Mouse (Mus musculus) neural tube, embryonic 12.5 days (tissue): ENCODE measurements around the gene Usp37. TPM values are rescaled to one million over a fixed set of nuclear protein-coding genes. Genes with fewer than 3 reads are reported as not detected.

Experiments
- ATAC-seq: fragments of 200-750 bp; cut with Nextera tagmentation; 2 replicates; pipeline ENCODE4 v1.8.0; 2017; ENCODE audit warnings: low read depth, mild to moderate bottlenecking, moderate TSS enrichment, moderate library complexity; ENCODE audit not compliant: low FRiP score
- H3K27ac ChIP-seq: fragments of 300-500 bp; sonication (generic); 2 replicates; pipeline ENCODE4 v1.5.1; 2016
- H3K27me3 ChIP-seq: fragments of 300-500 bp; sonication (generic); replicated peaks from 2 replicates; pipeline ENCODE4 v1.6.1; 2016; ENCODE audit warnings: mild to moderate bottlenecking
- H3K36me3 ChIP-seq: fragments of 300-500 bp; sonication (generic); 2 replicates; pipeline ENCODE4 v1.6.1; 2016; ENCODE audit warnings: mild to moderate bottlenecking
- H3K4me1 ChIP-seq: fragments of 300-500 bp; sonication (generic); 2 replicates; pipeline ENCODE4 v1.6.1; 2016
- H3K4me2 ChIP-seq: fragments of 300-500 bp; sonication (generic); replicated peaks from 2 replicates; pipeline ENCODE4 v1.6.1; 2016; ENCODE audit warnings: mild to moderate bottlenecking
- H3K4me3 ChIP-seq: fragments of 300-500 bp; sonication (generic); 2 replicates; pipeline ENCODE4 v1.5.1; 2016
- H3K9ac ChIP-seq: fragments of 300-500 bp; sonication (generic); 2 replicates; pipeline ENCODE4 v1.6.1; 2016; ENCODE audit warnings: mild to moderate bottlenecking
- H3K9me3 ChIP-seq: fragments of 300-500 bp; sonication (generic); 2 replicates; pipeline ENCODE4 v1.6.1; 2016; ENCODE audit warnings: mild to moderate bottlenecking
- WGBS: fragments of 180-500 bp; shearing (Covaris S2); methylation state at CpG from one replicate; pipeline ENCODE4 v1.1.7; 2016; 5-methylcytosine and 5-hydroxymethylcytosine counted together
- polyA plus RNA-seq: library from polyadenylated mRNA; unstranded; fragments of >200 nt; fragmentation: Nextera tagmentation; extraction: Ambion mirVana; gene quantifications from 2 replicates; pipeline ENCODE4 v1.2.1, GENCODE M21; 2016

Gene Usp37
- polyA plus RNA-seq, 1 experiment from 2014 or later: 30.2 TPM

DNA sequence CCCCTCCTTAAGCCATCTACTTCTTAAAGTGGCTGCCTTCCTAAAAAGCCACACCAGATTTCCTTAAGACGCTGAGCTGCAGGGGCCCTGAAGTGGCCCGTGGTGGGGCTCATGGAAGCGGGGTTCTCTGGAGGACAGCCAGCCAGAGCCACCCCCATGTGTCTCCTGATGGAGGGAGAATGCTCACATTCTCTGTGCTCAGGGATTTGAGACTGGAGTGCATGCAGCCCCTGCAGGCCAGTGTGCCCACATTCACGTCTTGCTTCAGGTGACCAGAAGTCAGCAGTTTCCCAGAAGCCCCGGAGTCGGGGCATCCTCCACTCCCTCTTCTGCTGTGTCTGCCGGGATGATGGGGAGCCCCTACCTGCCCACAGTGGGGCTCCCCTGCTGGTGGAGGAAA is 151.1 kb downstream of the Usp37 start:
- WGBS: 48% methylated on average over 7 of the region's 7 CpGs
- peak overlapping the region; percentile 87; the same call in 1 of the 2 replicates for H3K9ac ChIP-seq
- H3K36me3 ChIP-seq: peaks cover 19% of the 10 kb centered on the region; the same call in 1 of the 2 replicates
- ATAC-seq: no peak
- H3K4me3 ChIP-seq: peak overlapping the region; percentile 86; the same call in 1 of the 2 replicates
- H3K27me3 ChIP-seq: peaks cover 6% of the 10 kb centered on the region
- no peaks in the 10 kb centered on the region for H3K9me3 ChIP-seq
- no peak overlapping the region for H3K27ac ChIP-seq
- peaks cover 26% of the 10 kb centered on the region for H3K4me1 ChIP-seq
- peak overlapping the region; percentile 82 for H3K4me2 ChIP-seq

- H3K4me2 ChIP-seq: peak overlapping the region; percentile 82
- H3K9me3 ChIP-seq: no peaks in the 10 kb centered on the region
- WGBS: 3% methylated on average over 16 of the region's 16 CpGs
- H3K27me3 ChIP-seq: peaks cover 6% of the 10 kb centered on the region
- peak overlapping the region; percentile 86 for H3K4me3 ChIP-seq
- H3K36me3 ChIP-seq: peaks cover 19% of the 10 kb centered on the region; the same call in 1 of the 2 replicates
- no peak overlapping the region for H3K27ac ChIP-seq
- ATAC-seq: peak; percentile 21; the same call in 1 of the 2 replicates
- H3K4me1 ChIP-seq: peaks cover 26% of the 10 kb centered on the region
- H3K9ac ChIP-seq: peak overlapping the region; percentile 87
Observed at GRCm38 (mm10) chr1:74392446-74392994, 151.6 kb downstream of the Usp37 start.

- peak; percentile 58 for ATAC-seq
- Histone ChIP-seq H3K9me3 (no peaks in the 10 kb centered on the region), H3K27me3 (peaks cover 6% of the 10 kb centered on the region), H3K4me3 (peak overlapping the region; percentile 86), H3K36me3 (peaks cover 19% of the 10 kb centered on the region; the same call in 1 of the 2 replicates), H3K9ac (peak overlapping the region; percentile 87), H3K27ac (peak overlapping the region; percentile 68; the same call in 1 of the 2 replicates), H3K4me1 (peaks cover 26% of the 10 kb centered on the region), H3K4me2 (peak overlapping the region; percentile 82)
- WGBS: under 1% methylated on average over 63 of the region's 63 CpGs
Observed at GRCm38 (mm10) chr1:74391844-74392441, 152.1 kb downstream of the Usp37 start.

DNA sequence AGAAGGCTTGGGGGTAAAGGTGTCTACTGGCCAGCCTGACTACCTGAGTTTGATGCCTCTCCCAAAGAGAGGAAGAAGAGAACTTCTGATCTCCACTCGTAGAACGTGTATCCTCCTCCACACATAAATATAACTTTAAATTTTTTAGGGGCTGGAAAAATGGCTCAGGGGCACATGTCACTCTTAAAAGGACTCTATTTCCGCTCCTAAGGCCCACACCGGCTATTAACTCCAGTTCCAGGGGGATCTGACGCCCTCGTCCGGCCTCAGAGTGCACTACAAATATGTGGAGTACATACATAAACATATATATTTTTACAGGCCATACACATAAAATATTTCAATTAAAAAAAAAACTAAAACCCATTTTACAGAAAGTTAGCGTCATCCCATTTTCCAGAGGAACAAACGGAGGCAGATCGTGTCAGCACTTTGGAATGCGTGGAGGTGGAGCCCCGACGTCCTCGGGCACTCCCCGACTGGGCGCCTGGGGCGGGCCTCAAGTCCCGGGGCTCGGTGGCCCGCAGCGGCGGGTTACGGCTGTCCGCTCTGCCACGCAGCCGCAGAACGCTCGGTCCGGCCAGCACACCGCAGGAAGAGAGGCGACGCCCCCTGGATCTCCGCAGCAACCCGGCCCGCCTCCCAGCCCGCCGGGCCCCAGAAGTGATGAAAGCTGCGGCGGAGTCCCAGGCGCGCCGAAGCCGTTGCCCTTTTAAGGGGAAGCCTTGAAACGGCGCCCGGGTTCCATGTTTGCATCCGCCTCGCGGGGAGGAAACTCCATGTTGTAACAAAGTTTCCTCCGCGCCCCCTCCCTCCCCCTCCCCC is 152.9 kb downstream of the Usp37 start, which contains the start of gene Ctdsp1:
Gene Ctdsp1, plus strand, starts transcription at position 586 of the 825 bp plus-strand sequence.
- WGBS: 3% methylated on average over 51 of the region's 51 CpGs
- Histone ChIP-seq H3K36me3 (peaks cover 19% of the 10 kb centered on the region; the same call in 1 of the 2 replicates), H3K4me1 (peaks cover 26% of the 10 kb centered on the region), H3K4me3 (peak within 1 kb of the TSS; percentile 86), H3K9ac (peak within 1 kb of the TSS; percentile 87), H3K27me3 (peaks cover 6% of the 10 kb centered on the region), H3K27ac (peak within 1 kb of the TSS; percentile 68; the same call in 1 of the 2 replicates), H3K9me3 (no peaks in the 10 kb centered on the region), H3K4me2 (peak within 1 kb of the TSS; percentile 82)
- ATAC-seq: peak; percentile 77

GRCm38 (mm10) chr1:74390287-74390906 is 153.7 kb downstream of the Usp37 start:
- H3K9me3 ChIP-seq: no peaks in the 10 kb centered on the region
- peak overlapping the region; percentile 82 for H3K4me2 ChIP-seq
- no peak overlapping the region for H3K9ac ChIP-seq
- H3K36me3 ChIP-seq: peaks cover 19% of the 10 kb centered on the region; the same call in 1 of the 2 replicates
- H3K4me1 ChIP-seq: peaks cover 26% of the 10 kb centered on the region
- 8% methylated on average over 21 of the region's 21 CpGs for WGBS
- peaks cover 6% of the 10 kb centered on the region for H3K27me3 ChIP-seq
- H3K4me3 ChIP-seq: peak overlapping the region; percentile 9; the same call in 1 of the 2 replicates
- H3K27ac ChIP-seq: no peak overlapping the region
- ATAC-seq: no peak

DNA sequence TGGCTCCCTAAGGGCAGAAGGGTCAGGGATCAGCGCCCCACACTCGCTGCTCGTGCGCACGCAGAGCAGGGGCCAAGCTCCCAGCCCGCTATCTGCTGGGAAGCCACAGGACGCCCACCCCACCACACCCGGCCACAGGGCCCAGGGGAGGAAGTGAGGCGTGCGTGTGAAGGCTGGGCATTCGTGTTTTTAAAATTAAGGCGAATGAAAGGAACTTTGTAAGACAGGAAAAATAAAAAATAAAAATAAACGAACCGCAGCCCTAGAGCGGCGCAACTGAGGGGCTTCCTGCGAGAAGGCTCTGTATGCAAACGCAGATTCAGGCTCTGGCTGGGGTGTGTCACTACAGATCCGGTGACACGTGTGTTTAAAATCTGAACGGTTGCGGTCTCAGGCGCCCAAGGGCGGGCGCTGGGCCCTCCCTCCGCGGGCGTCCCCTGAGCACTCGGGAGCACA is 154.2 kb downstream of the Usp37 start:
- Histone ChIP-seq H3K36me3 (peaks cover 14% of the 10 kb centered on the region; the same call in 1 of the 2 replicates), H3K4me3 (peak overlapping the region; percentile 9; the same call in 1 of the 2 replicates), H3K27me3 (peaks cover 6% of the 10 kb centered on the region), H3K27ac (no peak overlapping the region), H3K9ac (no peak overlapping the region), H3K4me2 (peak overlapping the region; percentile 82), H3K9me3 (no peaks in the 10 kb centered on the region), H3K4me1 (peaks cover 26% of the 10 kb centered on the region)
- 5% methylated on average over 29 of the region's 29 CpGs for WGBS
- no peak for ATAC-seq

GRCm38 (mm10) chr1:74388398-74388920 is 155.6 kb downstream of the Usp37 start:
- Histone ChIP-seq H3K36me3 (peaks cover 2% of the 10 kb centered on the region; the same call in 1 of the 2 replicates), H3K4me2 (no peak overlapping the region), H3K27ac (no peak overlapping the region), H3K4me1 (peaks cover 24% of the 10 kb centered on the region), H3K27me3 (peaks cover 6% of the 10 kb centered on the region), H3K4me3 (no peak overlapping the region), H3K9me3 (no peaks in the 10 kb centered on the region), H3K9ac (no peak overlapping the region)
- no peak for ATAC-seq
- WGBS: 76% methylated on average over 7 of the region's 7 CpGs

- Histone ChIP-seq H3K36me3 (no peaks in the 10 kb centered on the region), H3K9ac (no peak overlapping the region), H3K9me3 (no peaks in the 10 kb centered on the region), H3K4me2 (peak overlapping the region; percentile 72), H3K4me1 (peaks cover 15% of the 10 kb centered on the region), H3K27ac (no peak overlapping the region), H3K4me3 (no peak overlapping the region), H3K27me3 (peaks cover 6% of the 10 kb centered on the region)
- WGBS: 55% methylated on average over 15 of the region's 15 CpGs
- ATAC-seq: no peak
Observed at GRCm38 (mm10) chr1:74387386-74387988, 156.6 kb downstream of the Usp37 start.

GRCm38 (mm10) chr1:74386714-74387385 is 157.2 kb downstream of the Usp37 start:
- H3K27me3 ChIP-seq: peaks cover 6% of the 10 kb centered on the region
- peak overlapping the region; percentile 61 for H3K4me3 ChIP-seq
- ATAC-seq: peak; percentile 85
- peaks cover 10% of the 10 kb centered on the region for H3K4me1 ChIP-seq
- under 1% methylated on average over 26 of the region's 26 CpGs for WGBS
- peak overlapping the region; percentile 72 for H3K4me2 ChIP-seq
- H3K9ac ChIP-seq: peak overlapping the region; percentile 58
- peak overlapping the region; percentile 80 for H3K27ac ChIP-seq
- H3K36me3 ChIP-seq: no peaks in the 10 kb centered on the region
- no peaks in the 10 kb centered on the region for H3K9me3 ChIP-seq

GRCm38 (mm10) chr1:74386363-74386713 is 157.7 kb downstream of the Usp37 start:
- Histone ChIP-seq H3K9me3 (no peaks in the 10 kb centered on the region), H3K9ac (peak overlapping the region; percentile 58), H3K4me2 (peak overlapping the region; percentile 72), H3K27me3 (peaks cover 6% of the 10 kb centered on the region), H3K27ac (peak overlapping the region; percentile 80; the same call in 1 of the 2 replicates), H3K4me1 (peaks cover 10% of the 10 kb centered on the region), H3K36me3 (no peaks in the 10 kb centered on the region), H3K4me3 (peak overlapping the region; percentile 61)
- 58% methylated on average over 7 of the region's 10 CpGs for WGBS
- no peak for ATAC-seq

DNA sequence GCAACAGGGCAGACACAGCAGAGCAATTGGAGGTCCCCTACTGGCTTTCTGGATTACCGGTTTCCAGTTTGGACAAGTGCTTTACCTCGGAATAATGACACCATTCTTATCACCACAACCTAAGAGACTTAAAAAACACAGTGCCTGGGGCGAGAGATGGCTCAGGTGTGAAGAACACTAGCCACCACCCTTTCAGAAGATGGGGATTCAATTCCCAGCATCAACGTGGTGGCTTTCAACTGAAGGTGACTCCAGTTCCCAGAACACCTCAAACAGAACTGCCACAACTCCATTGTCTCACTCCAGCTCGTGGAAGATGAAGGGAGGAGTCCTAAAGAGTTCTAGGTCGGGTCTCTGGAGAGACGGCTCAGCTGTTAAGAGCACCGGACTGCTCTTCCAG is 158.6 kb downstream of the Usp37 start:
- no peaks in the 10 kb centered on the region for H3K36me3 ChIP-seq

More for the DNA sequence above, 158.6 kb downstream of the Usp37 start:
- ATAC-seq: no peak
- Histone ChIP-seq H3K9me3 (no peaks in the 10 kb centered on the region), H3K4me1 (peaks cover 10% of the 10 kb centered on the region), H3K9ac (no peak overlapping the region), H3K4me2 (no peak overlapping the region), H3K27me3 (peaks cover 6% of the 10 kb centered on the region), H3K27ac (no peak overlapping the region), H3K4me3 (no peak overlapping the region)
- 91% methylated on average over 8 of the region's 8 CpGs for WGBS
